In genomic region chr11:77494344-77494676, GRCm38 (mm10) we compare ENCODE assay signal across 8 mouse cellular contexts. TPM values are rescaled to one million over a fixed set of nuclear protein-coding genes. Genes with fewer than 3 reads are reported as not detected.
DNase-seq lines count a peak whose midpoint lies in the region; ATAC-seq and TF ChIP-seq lines count a peak whose summit lies in the region.

No protein-coding gene starts in this region.

- no peak for ATAC-seq in liver, embryonic 13.5 days (ENCODE audit: low read depth)

- peak overlapping the region; percentile 61 for H3K4me3 ChIP-seq in heart, adult 2 months
- peak overlapping the region; percentile 72 for H3K4me3 ChIP-seq in thymus, adult 2 months (ENCODE audit: control insufficient read depth, insufficient read depth, low read length)
- H3K4me3 ChIP-seq in liver, embryonic 13.5 days (replicated peaks): peak overlapping the region; percentile 87

- H3K36me3 ChIP-seq in heart, adult 2 months (ENCODE audit: control insufficient read depth, insufficient read depth, low read length): no peaks in the 10 kb centered on the region; the same call in none of the 2 replicates
- H3K36me3 ChIP-seq in thymus, adult 2 months (ENCODE audit: control insufficient read depth, insufficient read depth, low read length): no peaks in the 10 kb centered on the region
- peaks cover 2% of the 10 kb centered on the region; the same call in 1 of the 2 replicates for H3K36me3 ChIP-seq in liver, embryonic 13.5 days

- H3K79me2 ChIP-seq in heart, adult 2 months (replicated peaks; ENCODE audit: control insufficient read depth, insufficient read depth, low read length): peaks cover 7% of the 10 kb centered on the region

- H3K9me3 ChIP-seq in liver, embryonic 13.5 days (replicated peaks): no peaks in the 10 kb centered on the region

- intact Hi-C loops in heart, adult 2 months (cut with DNase I): loop anchor here (5.0 to 10.0 kb wide), 3 partner anchors 113 to 310 kb away; partner anchors contain the start of genes Ssh2 and Taok1
- intact Hi-C loops in left cerebral cortex, postnatal 25 days (cut with DNase I): loop anchor here (5.0 kb wide), 1 partner anchor 113 kb away; the partner anchor contains the start of gene Taok1

- no peak for DNase-seq in heart, adult 2 months
- DNase-seq in heart, adult 9 months (ENCODE audit: low spot score in 2 of 2): no peak
- DNase-seq in thymus, adult 2 months: no peak
- no peak for DNase-seq in thymus, adult 18-20 months
- no peak for DNase-seq in liver, embryonic 13.5 days
- DNase-seq in left cerebral cortex, postnatal 25 days (ENCODE audit: low spot score in 2 of 2): no peak
- no peak for DNase-seq in adrenal gland, adult 8-10 months
- DNase-seq in thymus, postnatal 14 days: no peak

- H3K27ac ChIP-seq in heart, adult 2 months: peak overlapping the region; percentile 90
- H3K27ac ChIP-seq in thymus, adult 2 months (ENCODE audit: control insufficient read depth, insufficient read depth, low read length): no peak overlapping the region
- H3K27ac ChIP-seq in liver, embryonic 13.5 days: peak overlapping the region; percentile 79

- H3K9ac ChIP-seq in heart, adult 2 months (ENCODE audit: low read depth, low read length): peak overlapping the region; percentile 93
- H3K9ac ChIP-seq in liver, embryonic 13.5 days: peak overlapping the region; percentile 88

- WGBS in heart, adult 2 months: 14% methylated on average over 4 of the region's 4 CpGs
- WGBS in thymus, adult 2 months: 22% methylated on average over 4 of the region's 4 CpGs
- 16% methylated on average over 4 of the region's 4 CpGs for WGBS in liver, embryonic 13.5 days (ENCODE audit: insufficient replicate concordance)

- H3K4me1 ChIP-seq in heart, adult 2 months (ENCODE audit: control insufficient read depth, insufficient read depth, low read length): peaks cover 34% of the 10 kb centered on the region
- H3K4me1 ChIP-seq in thymus, adult 2 months (replicated peaks; ENCODE audit: control insufficient read depth, insufficient read depth, low read length): peaks cover 35% of the 10 kb centered on the region
- peaks cover 86% of the 10 kb centered on the region for H3K4me1 ChIP-seq in liver, embryonic 13.5 days (replicated peaks)

- TF ChIP-seq CTCF in heart, adult 2 months (IDR thresholded peaks at IDR 0.05): no peak
- TF ChIP-seq CTCF in thymus, adult 2 months (IDR thresholded peaks at IDR 0.05; ENCODE audit: borderline replicate concordance, control insufficient read depth, extremely low read depth, insufficient read depth, low read length, poor library complexity): no peak

- H3K4me2 ChIP-seq in liver, embryonic 13.5 days: peak overlapping the region; percentile 98

- no peaks in the 10 kb centered on the region for H3K27me3 ChIP-seq in heart, adult 2 months (ENCODE audit: control insufficient read depth, insufficient read depth, low read length)
- H3K27me3 ChIP-seq in thymus, adult 2 months (ENCODE audit: control insufficient read depth, insufficient read depth, low read length): no peaks in the 10 kb centered on the region
- peaks cover 18% of the 10 kb centered on the region for H3K27me3 ChIP-seq in liver, embryonic 13.5 days

- TF ChIP-seq EP300 in heart, adult 2 months (IDR thresholded peaks at IDR 0.05; ENCODE audit: insufficient read depth, low read depth, low read length): no peak

- no peak for TF ChIP-seq POLR2A in heart, adult 2 months (IDR thresholded peaks at IDR 0.05; ENCODE audit: insufficient read depth, low read depth, low read length)
- no peak for TF ChIP-seq POLR2A in thymus, adult 2 months (IDR thresholded peaks at IDR 0.05; ENCODE audit: control insufficient read depth, extremely low read depth, insufficient read depth, low read length, poor library complexity)

RNA-seq across cellular contexts. Expression of gene Git1, which starts 0.9 kb away (rescaled TPM):
- total RNA-seq in heart, adult 2 months (2021): 10 to 100 TPM; 53.3 to 59.4 TPM
- polyA plus RNA-seq in heart, adult 2 months (2012; rRNA removed): 52.3 and 54.0 TPM in 2 replicates
- 99.0 and 100 TPM in 2 replicates for polyA plus RNA-seq in thymus, adult 2 months (2012; rRNA removed)
- polyA plus RNA-seq in liver, embryonic 13.5 days (2015; fragmentation: Nextera tagmentation; extraction: Ambion mirVana): 1.8 and 1.9 TPM in 2 replicates
- total RNA-seq in left cerebral cortex, postnatal 25 days (2021): 100 to 1,000 TPM; 247 to 261 TPM
- total RNA-seq in adrenal gland, adult 8-10 months (2022): 10 to 100 TPM; 42.1 to 61.0 (median 50.0) TPM

RNA-seq across cellular contexts. Expression of gene Ankrd13b, which starts 4.8 kb away (rescaled TPM):
- 10 to 100 TPM in 1 of 2 experiments, 1 to 10 TPM in 1; 9.2 to 10.6 TPM for total RNA-seq in heart, adult 2 months (2021)
- polyA plus RNA-seq in heart, adult 2 months (2012; rRNA removed): 19.4 and 20.3 TPM in 2 replicates
- polyA plus RNA-seq in thymus, adult 2 months (2012; rRNA removed): 47.4 and 52.7 TPM in 2 replicates
- polyA plus RNA-seq in liver, embryonic 13.5 days (2015; fragmentation: Nextera tagmentation; extraction: Ambion mirVana): 0.81 and 1.0 TPM in 2 replicates
- total RNA-seq in left cerebral cortex, postnatal 25 days (2021): 100 to 1,000 TPM; 100 to 101 TPM
- 10 to 100 TPM in 2 of 4 experiments, 1 to 10 TPM in 2; 5.7 to 13.6 (median 9.3) TPM for total RNA-seq in adrenal gland, adult 8-10 months (2022)

RNA-seq across cellular contexts. Expression of gene Abhd15, which starts 20.6 kb away (rescaled TPM):
- total RNA-seq in heart, adult 2 months (2021): 1 to 10 TPM; 2.4 to 2.9 TPM
- 1.4 and 2.0 TPM in 2 replicates for polyA plus RNA-seq in heart, adult 2 months (2012; rRNA removed)
- polyA plus RNA-seq in thymus, adult 2 months (2012; rRNA removed): 14.2 and 18.9 TPM in 2 replicates
- polyA plus RNA-seq in liver, embryonic 13.5 days (2015; fragmentation: Nextera tagmentation; extraction: Ambion mirVana): 3.4 and 3.8 TPM in 2 replicates
- total RNA-seq in left cerebral cortex, postnatal 25 days (2021): 1 to 10 TPM; 1.6 to 1.7 TPM
- total RNA-seq in adrenal gland, adult 8-10 months (2022): 10 to 100 TPM; 14.6 to 23.9 (median 17.4) TPM

RNA-seq across cellular contexts. Expression of gene Trp53i13, which starts 21.5 kb away (rescaled TPM):
- 1 to 10 TPM; 8.3 to 9.8 TPM for total RNA-seq in heart, adult 2 months (2021)
- 13.5 and 14.2 TPM in 2 replicates for polyA plus RNA-seq in heart, adult 2 months (2012; rRNA removed)
- polyA plus RNA-seq in thymus, adult 2 months (2012; rRNA removed): 72.7 and 74.2 TPM in 2 replicates
- 5.1 and 5.5 TPM in 2 replicates for polyA plus RNA-seq in liver, embryonic 13.5 days (2015; fragmentation: Nextera tagmentation; extraction: Ambion mirVana)
- 1 to 10 TPM; 3.3 to 4.4 TPM for total RNA-seq in left cerebral cortex, postnatal 25 days (2021)
- total RNA-seq in adrenal gland, adult 8-10 months (2022): 10 to 100 TPM; 15.1 to 28.8 (median 20.0) TPM

RNA-seq across cellular contexts. Expression of gene Gm10392, which starts 24.7 kb away (rescaled TPM):
- total RNA-seq in heart, adult 2 months (2021): not detected
- 0.06 TPM in 1 of 2 replicates, not detected in the other for polyA plus RNA-seq in heart, adult 2 months (2012; rRNA removed)
- 3.2 and 3.6 TPM in 2 replicates for polyA plus RNA-seq in thymus, adult 2 months (2012; rRNA removed)
- 0.10 TPM in 1 of 2 replicates, not detected in the other for polyA plus RNA-seq in liver, embryonic 13.5 days (2015; fragmentation: Nextera tagmentation; extraction: Ambion mirVana)
- not detected for total RNA-seq in left cerebral cortex, postnatal 25 days (2021)
- not detected for total RNA-seq in adrenal gland, adult 8-10 months (2022)

Comparison
In these comparisons a context has a peak if more than half of its experiments do, and no peak if none do; other contexts are left out.
1. RNA of gene Git1, which starts 0.9 kb away (total RNA-seq): 247 to 261 TPM in left cerebral cortex, postnatal 25 days; 53.3 to 59.4 TPM in heart, adult 2 months and 42.1 to 61.0 TPM in adrenal gland, adult 8-10 months; every median in the first group is over 4 times any median in the second.
2. RNA of gene Ankrd13b, which starts 4.8 kb away (total RNA-seq): 100 to 101 TPM in left cerebral cortex, postnatal 25 days; 5.7 to 13.6 TPM in adrenal gland, adult 8-10 months and 9.2 to 10.6 TPM in heart, adult 2 months; every median in the first group is over 4 times any median in the second.
3. Peak in every context shown above with its lines, with median percentiles within 50 percentile points of each other: H3K4me3 ChIP-seq.